Mouse (Mus musculus): ENCODE data around the gene Hist1h1d. TPM values are rescaled to one million over a fixed set of nuclear protein-coding genes. Genes with fewer than 3 reads are reported as not detected.
A peak's percentile ranks its signal among the peaks of the same experiment; 100 is the strongest.
"Not testable (repeated sequence)": the region's sequence is repeated elsewhere in the genome, so short reads cannot be mapped to it uniquely, and the experiment has no call there.

Hist1h1d gene
- total RNA-seq, 2 experiments from 2014 or later: 12.0 to 12.4 TPM

- DNase-seq: no peak
- intact Hi-C loops (cut with DNase I): loop anchor here (5.0 kb wide), 1 partner anchor 103 kb away; no protein-coding TSS in a partner anchor
Measured at GRCm38 (mm10) chr13:23584331-23584730, 31.3 kb downstream of the Hist1h1d start.

- intact Hi-C loops (cut with DNase I): no loop called here
- DNase-seq: peak; percentile 64
Measured at GRCm38 (mm10) chr13:23585029-23585441, 32.0 kb downstream of the Hist1h1d start.

GRCm38 (mm10) chr13:23585442-23586098 is 32.5 kb downstream of the Hist1h1d start:
- peak; percentile 62 for DNase-seq
- intact Hi-C loops (cut with DNase I): not testable (repeated sequence)

GRCm38 (mm10) chr13:23586099-23586939 is 33.3 kb downstream of the Hist1h1d start:
- intact Hi-C loops (cut with DNase I): no loop called here
- DNase-seq: no peak

- intact Hi-C loops (cut with DNase I): no loop called here
- DNase-seq: no peak
Measured at GRCm38 (mm10) chr13:23586940-23587225, 33.8 kb downstream of the Hist1h1d start.

- no peak for DNase-seq
- intact Hi-C loops (cut with DNase I): no loop called here
Measured at GRCm38 (mm10) chr13:23591206-23591605, 38.1 kb downstream of the Hist1h1d start.

GRCm38 (mm10) chr13:23591886-23592285 is 38.8 kb downstream of the Hist1h1d start:
- intact Hi-C loops (cut with DNase I); DNase-seq: not testable (repeated sequence)

GRCm38 (mm10) chr13:23592614-23593013 is 39.6 kb downstream of the Hist1h1d start:
- peak; percentile 64 for DNase-seq
- intact Hi-C loops (cut with DNase I): no loop called here

- no peak for DNase-seq
- intact Hi-C loops (cut with DNase I): no loop called here
Measured at GRCm38 (mm10) chr13:23593051-23593770, 40.1 kb downstream of the Hist1h1d start.

- no peak for DNase-seq
- intact Hi-C loops (cut with DNase I): no loop called here
Measured at GRCm38 (mm10) chr13:23595185-23595584, 42.1 kb downstream of the Hist1h1d start.

- intact Hi-C loops (cut with DNase I): no loop called here
- no peak for DNase-seq
Measured at GRCm38 (mm10) chr13:23595622-23596372, 42.7 kb downstream of the Hist1h1d start.

- intact Hi-C loops (cut with DNase I): no loop called here
- DNase-seq: peak; percentile 80
Measured at GRCm38 (mm10) chr13:23597957-23598356, 44.9 kb downstream of the Hist1h1d start.

- intact Hi-C loops (cut with DNase I): no loop called here
- no peak for DNase-seq
Measured at GRCm38 (mm10) chr13:23603182-23603699, 50.2 kb downstream of the Hist1h1d start.

- intact Hi-C loops (cut with DNase I): no loop called here
Measured at GRCm38 (mm10) chr13:23604452-23604851, 51.4 kb downstream of the Hist1h1d start.

GRCm38 (mm10) chr13:23605052-23605451 is 52.0 kb downstream of the Hist1h1d start:
- DNase-seq: no peak
- intact Hi-C loops (cut with DNase I): no loop called here

More at GRCm38 (mm10) chr13:23604452-23604851, 51.4 kb downstream of the Hist1h1d start:
- no peak for DNase-seq

- DNase-seq: no peak
- intact Hi-C loops (cut with DNase I): no loop called here
Measured at GRCm38 (mm10) chr13:23609209-23609608, 56.1 kb downstream of the Hist1h1d start.

GRCm38 (mm10) chr13:23609844-23610243 is 56.8 kb downstream of the Hist1h1d start:
- intact Hi-C loops (cut with DNase I): no loop called here
- no peak for DNase-seq
